Mouse (Mus musculus) retina, adult 2 months (tissue): Measurements from ENCODE around the gene Lrrc74b.
A peak's percentile ranks its signal among the peaks of the same experiment; 100 is the strongest.
"Not testable (repeated sequence)": the region's sequence is repeated elsewhere in the genome, so short reads cannot be mapped to it uniquely, and the experiment has no call there.

Experiments used
- DNase-seq: peaks from one replicate; pipeline ENCODE4 v3.0.0-alpha.2; 2012; ENCODE audit warnings: low read depth, low spot score

Lrrc74b gene

GRCm38 (mm10) chr16:17553910-17554685, 6.9 kb downstream of the Lrrc74b start:
- no peak for DNase-seq

GRCm38 (mm10) chr16:17552837-17553236, 8.2 kb downstream of the Lrrc74b start:
- no peak for DNase-seq

GRCm38 (mm10) chr16:17542632-17543031, 18.4 kb downstream of the Lrrc74b start:
- DNase-seq: no peak

- no peak for DNase-seq
Measured at GRCm38 (mm10) chr16:17536584-17536983, 24.5 kb downstream of the Lrrc74b start.

GRCm38 (mm10) chr16:17532676-17533329, 28.2 kb downstream of the Lrrc74b start:
- no peak for DNase-seq

GRCm38 (mm10) chr16:17532271-17532670, 28.8 kb downstream of the Lrrc74b start:
- no peak for DNase-seq

- DNase-seq: peak; percentile 89
Measured at GRCm38 (mm10) chr16:17530640-17531288, 30.3 kb downstream of the Lrrc74b start, which contains the start of gene Thap7. TSS of gene Thap7 (minus strand) at chr16:17531136.

GRCm38 (mm10) chr16:17529981-17530586, 31.0 kb downstream of the Lrrc74b start:
- DNase-seq: no peak

GRCm38 (mm10) chr16:17528276-17528675, 32.8 kb downstream of the Lrrc74b start:
- DNase-seq: no peak

- no peak for DNase-seq
Measured at GRCm38 (mm10) chr16:17527606-17528005, 33.4 kb downstream of the Lrrc74b start.

GRCm38 (mm10) chr16:17526223-17526622, 34.8 kb downstream of the Lrrc74b start:
- no peak for DNase-seq

GRCm38 (mm10) chr16:17525524-17525923, 35.5 kb downstream of the Lrrc74b start:
- no peak for DNase-seq

- DNase-seq: no peak
Measured at GRCm38 (mm10) chr16:17524156-17524555, 36.9 kb downstream of the Lrrc74b start.

GRCm38 (mm10) chr16:17518910-17519309, 42.1 kb downstream of the Lrrc74b start:
- DNase-seq: no peak

- no peak for DNase-seq
Measured at GRCm38 (mm10) chr16:17511431-17511830, 49.6 kb downstream of the Lrrc74b start.

- no peak for DNase-seq
Measured at GRCm38 (mm10) chr16:17510686-17511085, 50.4 kb downstream of the Lrrc74b start.

- DNase-seq: no peak
Measured at GRCm38 (mm10) chr16:17510143-17510542, 50.9 kb downstream of the Lrrc74b start.

GRCm38 (mm10) chr16:17509240-17509597, 51.8 kb downstream of the Lrrc74b start:
- no peak for DNase-seq

GRCm38 (mm10) chr16:17508546-17509239, 52.4 kb downstream of the Lrrc74b start, which contains the start of gene Lztr1:
TSS of gene Lztr1 (plus strand) at chr16:17508688.
- peak; percentile 74 for DNase-seq

- not testable (repeated sequence) for DNase-seq
Measured at GRCm38 (mm10) chr16:17508031-17508430, 53.0 kb downstream of the Lrrc74b start.

- DNase-seq: no peak
Measured at GRCm38 (mm10) chr16:17507018-17507552, 54.0 kb downstream of the Lrrc74b start.
